Comparison of ENCODE assay signal across 8 mouse cellular contexts in the genomic region with DNA sequence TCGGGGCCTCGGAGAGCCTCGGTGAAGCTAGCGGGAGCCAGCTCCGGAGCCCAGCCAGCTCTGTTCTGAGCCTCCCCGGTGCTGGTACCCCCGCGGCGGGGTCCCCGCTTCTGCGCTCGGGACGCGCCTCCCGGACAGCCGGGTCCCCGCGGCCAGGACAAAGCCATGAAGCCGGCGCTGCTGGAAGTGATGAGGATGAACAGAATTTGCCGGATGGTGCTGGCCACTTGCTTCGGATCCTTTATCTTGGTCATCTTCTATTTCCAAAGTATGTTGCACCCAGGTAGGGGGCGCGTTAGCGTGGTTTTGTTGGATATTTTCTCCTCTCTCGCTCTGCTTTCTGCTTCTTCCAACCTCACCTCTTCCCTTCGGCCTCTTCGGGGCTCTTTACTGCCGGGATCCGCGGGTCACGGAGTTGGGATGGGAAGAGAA. TPM values are rescaled to one million over a fixed set of nuclear protein-coding genes. Genes with fewer than 3 reads are reported as not detected.
A peak's percentile ranks its signal among the peaks of the same experiment; 100 is the strongest.
DNase-seq lines count a peak whose midpoint lies in the region; ATAC-seq and TF ChIP-seq lines count a peak whose summit lies in the region.

No protein-coding gene starts in this region.

- peak overlapping the region; percentile 92 for H3K27ac ChIP-seq in limb, embryonic 13.5 days
- H3K27ac ChIP-seq in midbrain, postnatal 0 days (ENCODE audit: low read depth, low read length) = peak overlapping the region; percentile 82
- H3K27ac ChIP-seq in stomach, embryonic 15.5 days = peak overlapping the region; percentile 77

- DNase-seq in heart, adult 8-10 months (ENCODE audit: low spot score) = peak; percentile 33
- no peak for DNase-seq in heart, adult 11 months
- peak; percentile 50 for DNase-seq in cerebellum, adult 11 months
- peak; percentile 51 for DNase-seq in forelimb bud, embryonic 11.5 days (ENCODE audit: low read depth, low spot score)
- peak; percentile 66 for DNase-seq in kidney, adult 18-20 months
- DNase-seq in midbrain, postnatal 0 days (ENCODE audit: low spot score) = peak; percentile 71

- H3K4me1 ChIP-seq in limb, embryonic 13.5 days = peaks cover 28% of the 10 kb centered on the region
- H3K4me1 ChIP-seq in midbrain, postnatal 0 days (ENCODE audit: insufficient read depth, low read length) = peaks cover 7% of the 10 kb centered on the region; the same call in 1 of the 2 replicates
- peaks cover 34% of the 10 kb centered on the region for H3K4me1 ChIP-seq in stomach, embryonic 15.5 days

- WGBS in limb, embryonic 13.5 days = under 1% methylated on average over 32 of the region's 32 CpGs
- under 1% methylated on average over 32 of the region's 32 CpGs for WGBS in midbrain, postnatal 0 days
- WGBS in stomach, embryonic 15.5 days = under 1% methylated on average over 32 of the region's 32 CpGs

- peak overlapping the region; percentile 81 for H3K9ac ChIP-seq in limb, embryonic 13.5 days
- peak overlapping the region; percentile 69 for H3K9ac ChIP-seq in midbrain, postnatal 0 days (replicated peaks; ENCODE audit: low read length, poor library complexity, severe bottlenecking)
- peak overlapping the region; percentile 57 for H3K9ac ChIP-seq in stomach, embryonic 15.5 days

- H3K4me2 ChIP-seq in limb, embryonic 13.5 days (replicated peaks) = peak overlapping the region; percentile 94
- peak overlapping the region; percentile 95 for H3K4me2 ChIP-seq in midbrain, postnatal 0 days (ENCODE audit: low read depth, low read length, poor library complexity, severe bottlenecking)
- peak overlapping the region; percentile 98 for H3K4me2 ChIP-seq in stomach, embryonic 15.5 days

- ATAC-seq in limb, embryonic 13.5 days (ENCODE audit: low FRiP score, low read depth) = no peak; the same call in none of the 2 replicates
- peak; percentile 36; the same call in 1 of the 2 replicates for ATAC-seq in midbrain, postnatal 0 days (ENCODE audit: low FRiP score)
- no peak for ATAC-seq in stomach, embryonic 15.5 days (ENCODE audit: insufficient read depth, low FRiP score, low read depth)

- no peaks in the 10 kb centered on the region for H3K9me3 ChIP-seq in limb, embryonic 13.5 days
- no peaks in the 10 kb centered on the region for H3K9me3 ChIP-seq in midbrain, postnatal 0 days (ENCODE audit: low read length)
- H3K9me3 ChIP-seq in stomach, embryonic 15.5 days = no peaks in the 10 kb centered on the region

- peaks cover 52% of the 10 kb centered on the region for H3K27me3 ChIP-seq in limb, embryonic 13.5 days
- no peaks in the 10 kb centered on the region for H3K27me3 ChIP-seq in midbrain, postnatal 0 days (ENCODE audit: insufficient read depth, low read length)
- H3K27me3 ChIP-seq in stomach, embryonic 15.5 days (replicated peaks) = 0 out of 2 replicates have a peak, but pooled peaks cover 7% of the 10 kb centered on the region

- peak overlapping the region; percentile 80 for H3K4me3 ChIP-seq in limb, embryonic 13.5 days
- peak overlapping the region; percentile 85 for H3K4me3 ChIP-seq in midbrain, postnatal 0 days (ENCODE audit: low read depth, low read length)
- H3K4me3 ChIP-seq in stomach, embryonic 15.5 days (replicated peaks) = peak overlapping the region; percentile 75

- no peaks in the 10 kb centered on the region for H3K36me3 ChIP-seq in limb, embryonic 13.5 days
- no peaks in the 10 kb centered on the region for H3K36me3 ChIP-seq in midbrain, postnatal 0 days (ENCODE audit: insufficient read depth, low read length)
- no peaks in the 10 kb centered on the region for H3K36me3 ChIP-seq in stomach, embryonic 15.5 days

- TF ChIP-seq CTCF in midbrain, postnatal 0 days (IDR thresholded peaks at IDR 0.05) = peak; percentile 69

RNA-seq across cellular contexts. Expression of a gene that starts 0.4 kb away (rescaled TPM):
- 1 to 10 TPM; 2.1 to 3.1 (median 2.7) TPM for total RNA-seq in heart, adult 8-10 months (2022)
- polyA plus RNA-seq in limb, embryonic 13.5 days (2015; fragmentation: Nextera tagmentation; extraction: Ambion mirVana) = 4.0 and 4.1 TPM in 2 replicates
- total RNA-seq in midbrain, postnatal 0 days (2014; rRNA removed) = 20.5 and 22.7 TPM in 2 replicates
- polyA plus RNA-seq in midbrain, postnatal 0 days (2015; fragmentation: Nextera tagmentation; extraction: Ambion mirVana) = 2.6 and 2.8 TPM in 2 replicates
- polyA plus RNA-seq in stomach, embryonic 15.5 days (2015; fragmentation: Nextera tagmentation; extraction: Ambion mirVana) = 1.2 and 1.4 TPM in 2 replicates
